Mouse (Mus musculus) frontal cortex, postnatal 36 days (tissue): ENCODE measurements around the gene 9330182O14Rik.
A peak's percentile ranks its signal among the peaks of the same experiment; 100 is the strongest.

Experiments used
- DNase-seq, 2 experiments: peaks; one replicate each; pipeline ENCODE4 v3.0.0; 2022; ENCODE audit warnings: low spot score in 2 of 2

The 9330182O14Rik gene

DNA sequence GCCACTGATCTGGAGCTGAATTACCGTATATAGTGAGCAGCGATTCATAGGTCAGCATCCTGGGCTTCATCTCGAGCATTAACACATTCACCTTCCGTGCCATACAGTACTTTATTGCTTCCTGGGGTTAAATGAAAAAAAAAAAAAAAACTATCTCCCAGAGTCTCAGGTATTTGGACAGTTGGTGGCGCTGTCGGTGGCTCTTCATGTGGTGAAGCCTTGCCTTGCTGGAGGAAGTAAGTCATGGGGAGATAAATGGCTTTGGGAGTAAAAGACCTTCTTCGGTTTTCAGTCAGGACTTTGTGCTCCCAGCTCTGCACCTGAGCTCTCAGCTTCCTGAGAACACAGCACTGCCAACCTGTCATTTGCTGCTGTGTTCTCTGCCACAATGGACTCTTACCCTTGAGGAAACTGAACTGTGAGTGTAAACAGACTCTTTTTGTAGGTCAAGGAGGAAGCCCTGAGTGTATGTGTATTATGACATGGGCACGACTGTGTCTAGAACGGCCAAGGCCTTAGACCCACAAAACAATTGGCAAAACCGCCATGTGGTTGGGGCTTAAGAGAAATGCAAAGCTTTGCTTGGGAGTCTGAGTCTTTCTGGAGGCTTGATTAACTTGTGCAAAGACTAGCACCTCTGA is at the start of gene 9330182O14Rik:
TSS of gene 9330182O14Rik (plus strand) at position 214 of the 641 bp plus-strand sequence.
- no peak for DNase-seq

DNA sequence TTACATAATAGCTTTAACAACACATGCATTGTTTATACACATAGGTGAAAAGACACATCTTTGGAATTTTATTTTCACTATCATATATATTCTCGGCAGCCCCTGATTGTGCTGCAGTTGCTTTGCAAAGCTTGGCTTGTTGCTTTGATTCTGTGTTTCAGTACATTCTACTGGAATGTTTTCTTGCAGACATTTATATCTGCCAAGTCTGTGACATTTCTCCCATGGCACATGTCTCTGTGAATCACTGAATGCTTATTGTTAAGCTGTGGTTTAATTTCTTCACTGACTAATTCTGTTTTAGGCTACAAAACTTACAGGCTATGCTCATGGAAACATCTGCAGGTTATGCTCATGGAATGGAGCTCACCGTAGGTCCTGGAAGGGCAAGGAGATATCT is 30.9 kb upstream of the 9330182O14Rik start:
- DNase-seq = peak in 1 of 2 experiments; percentile 30

DNA sequence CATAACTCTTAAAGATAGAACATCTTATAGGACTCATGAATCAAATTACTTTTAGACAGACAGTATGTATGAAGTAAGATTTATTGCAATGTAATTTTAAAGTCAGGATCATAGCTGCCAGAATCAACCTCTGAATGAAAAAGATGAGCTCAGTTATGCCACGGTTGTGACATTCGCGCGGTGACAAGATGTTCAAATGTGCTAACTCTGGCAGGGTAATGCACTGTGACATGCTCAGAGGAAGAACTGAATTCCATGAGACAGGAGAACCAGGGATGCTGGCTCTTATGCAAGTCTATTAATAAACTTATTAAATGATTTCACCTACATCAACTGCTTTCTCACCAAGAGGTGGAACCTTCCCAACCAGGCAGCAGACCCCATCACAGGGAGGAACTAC is 28.5 kb upstream of the 9330182O14Rik start:
- DNase-seq = peak in 1 of 2 experiments; percentile 28

DNA sequence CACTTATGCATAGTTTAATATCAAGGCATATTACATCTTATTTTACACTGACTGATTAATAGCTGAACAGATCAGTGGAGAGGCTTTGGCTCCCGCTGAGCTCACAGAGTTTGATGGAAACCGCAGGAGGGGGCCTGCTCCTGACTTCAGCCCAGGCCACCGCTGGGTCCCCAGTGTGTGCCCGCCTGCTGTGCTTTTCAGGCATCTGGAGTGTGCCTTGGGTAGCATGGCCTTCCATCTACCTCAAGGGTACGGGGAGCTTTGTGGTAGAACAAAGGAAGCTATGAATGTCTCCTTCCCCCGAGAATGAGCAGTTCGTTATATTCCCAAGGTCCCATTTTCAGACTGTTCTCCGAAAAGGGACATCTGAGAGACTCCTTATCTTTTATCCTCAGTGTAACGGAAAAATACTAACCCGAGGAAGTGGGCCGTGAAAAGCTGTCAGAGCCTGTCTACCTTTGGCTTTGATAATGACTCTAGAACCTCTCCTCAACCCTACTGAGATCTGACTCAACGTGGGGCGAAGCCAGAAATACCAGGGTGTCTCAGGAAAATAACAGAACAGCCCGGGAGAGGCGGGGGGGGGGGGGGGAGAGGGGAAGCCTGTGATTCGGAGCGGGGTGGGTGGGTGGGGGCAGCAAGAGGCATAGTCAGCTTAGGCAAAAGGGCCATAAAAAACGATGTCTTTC is 20.1 kb upstream of the 9330182O14Rik start:
- no peak for DNase-seq

DNA sequence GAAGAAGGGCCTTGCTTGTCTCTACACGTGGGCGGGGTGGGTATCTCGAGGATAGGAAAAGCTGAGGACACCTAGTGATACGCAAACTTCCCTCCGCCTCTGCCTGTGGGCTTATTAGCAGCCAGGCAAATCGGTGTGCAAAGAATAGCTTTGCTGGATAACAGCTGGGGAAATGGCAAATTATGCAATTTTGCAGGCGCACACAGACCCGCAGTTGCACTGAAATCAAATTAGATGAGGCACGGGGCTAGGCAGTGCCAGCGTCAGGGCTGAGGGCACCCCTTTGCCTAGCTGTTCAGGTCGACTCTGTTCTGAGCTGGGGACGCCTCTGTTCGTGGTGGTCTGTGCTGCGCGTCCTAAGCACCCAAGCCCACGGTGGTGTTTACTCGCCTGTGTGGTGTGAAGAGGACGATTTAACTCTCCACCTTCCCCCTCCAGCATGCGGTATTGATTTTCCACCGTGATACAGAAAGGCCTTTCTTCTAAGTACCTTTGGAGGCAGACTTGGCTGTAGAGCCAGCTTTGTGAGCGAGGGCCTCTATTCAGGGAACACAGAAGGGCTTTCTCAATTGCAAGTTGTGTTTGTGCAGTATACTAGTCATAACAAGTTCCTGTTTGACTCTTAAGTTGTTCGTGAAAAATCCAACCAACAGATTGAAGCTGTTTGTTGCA is 19.4 kb upstream of the 9330182O14Rik start:
- DNase-seq = peak; percentile 30 to 34

DNA sequence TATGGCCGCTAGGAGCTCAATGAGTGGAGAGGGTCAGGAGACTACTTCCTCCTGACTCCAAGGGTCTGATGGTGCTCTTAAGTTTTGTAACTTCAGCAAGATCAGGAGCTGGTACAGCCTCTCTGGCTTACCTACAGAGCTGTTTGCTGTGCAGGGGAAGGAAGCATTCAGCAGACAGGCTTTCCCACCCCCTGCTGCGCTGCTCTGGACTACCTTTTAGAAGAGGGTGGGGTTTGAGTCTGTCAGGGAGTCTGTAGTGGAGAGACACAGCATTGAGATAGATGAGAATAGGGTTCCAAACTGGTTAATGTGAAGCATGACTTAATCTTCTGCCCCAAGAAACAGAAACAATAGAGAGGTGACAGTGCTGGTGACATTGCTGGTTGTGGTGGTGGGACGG is 17.8 kb upstream of the 9330182O14Rik start:
- no peak for DNase-seq

DNA sequence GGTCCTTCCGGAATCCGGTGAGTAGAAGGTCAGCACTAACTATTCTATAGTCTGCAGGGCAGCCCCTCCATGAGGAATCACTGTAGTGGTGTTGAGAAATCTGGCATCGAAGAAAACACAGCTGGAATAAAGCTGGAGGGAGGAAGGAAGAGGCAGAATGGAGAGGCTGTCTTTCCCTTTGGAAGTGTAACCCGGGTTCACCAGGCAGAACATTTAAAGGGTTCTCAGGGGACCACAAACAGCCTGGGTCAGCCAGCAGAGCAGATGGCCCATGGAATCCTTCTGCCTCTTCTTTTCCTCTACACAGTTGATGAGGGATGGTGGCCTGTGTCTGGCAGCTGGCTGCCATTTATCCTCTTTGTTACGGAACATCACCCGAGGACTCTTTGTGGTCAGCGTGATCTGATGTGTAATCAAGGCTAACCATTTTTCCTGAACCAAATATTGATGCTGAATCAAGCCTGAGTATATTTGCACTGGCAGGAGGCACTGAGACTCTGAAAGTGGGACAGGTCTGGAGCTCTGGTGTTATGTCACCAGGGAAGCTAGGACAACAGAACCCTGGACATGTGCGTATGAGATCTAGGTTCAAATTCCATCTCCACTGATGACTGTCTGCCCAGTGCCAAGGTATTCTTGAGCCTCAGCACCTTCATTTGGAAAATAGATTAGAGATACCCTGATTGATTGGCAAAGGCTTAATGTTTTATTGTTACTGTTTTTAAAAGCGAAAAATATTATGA is 9.8 kb upstream of the 9330182O14Rik start:
- no peak for DNase-seq

DNA sequence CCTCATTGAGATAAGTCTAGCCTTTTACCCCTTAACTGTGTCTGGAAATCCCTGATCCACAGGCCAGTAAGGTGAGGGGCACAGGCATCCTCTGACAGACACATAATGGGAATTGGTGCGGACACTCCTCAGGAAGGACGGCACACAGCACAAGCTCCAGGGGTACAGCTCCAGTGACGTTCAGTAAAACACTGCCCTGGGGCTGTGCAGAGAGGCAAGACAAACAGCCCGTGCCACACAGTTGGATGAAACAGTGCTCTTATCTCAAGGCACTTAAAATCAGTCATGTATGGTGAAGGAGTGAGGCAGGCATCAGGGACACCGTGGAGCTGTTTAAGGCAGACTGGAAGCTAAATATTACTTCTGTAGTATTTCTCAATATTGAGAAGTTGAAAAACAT is 4.7 kb upstream of the 9330182O14Rik start:
- DNase-seq = no peak

DNA sequence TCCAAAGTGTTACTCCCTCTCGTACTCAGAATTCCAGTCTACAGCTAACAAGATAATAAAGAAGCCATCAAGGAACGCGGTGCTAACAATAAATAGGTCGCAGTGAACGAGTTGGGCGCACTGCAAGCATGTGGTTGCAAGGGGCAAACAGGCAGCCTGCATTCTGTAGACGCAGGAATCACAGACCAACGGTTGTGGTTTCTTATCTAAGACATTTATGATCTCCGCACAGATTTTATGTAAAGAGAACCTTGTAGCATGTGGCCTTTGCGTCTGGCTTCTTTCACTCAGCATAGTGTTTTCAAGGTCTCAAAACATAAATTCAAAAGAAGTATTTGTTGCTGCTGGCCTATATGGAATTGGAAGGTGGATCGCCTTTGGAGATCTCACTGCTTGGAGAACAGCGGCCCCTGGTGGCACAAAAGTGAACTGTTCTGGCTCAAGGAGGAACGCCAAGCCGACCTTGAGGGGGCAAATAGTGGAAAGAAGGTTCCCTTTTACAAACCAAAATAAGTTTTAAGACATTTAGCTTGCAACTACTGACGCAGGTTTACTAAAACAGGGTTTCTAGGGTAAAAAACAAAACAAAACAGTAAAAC is 3.2 kb upstream of the 9330182O14Rik start:
- DNase-seq = peak; percentile 80 to 83

DNA sequence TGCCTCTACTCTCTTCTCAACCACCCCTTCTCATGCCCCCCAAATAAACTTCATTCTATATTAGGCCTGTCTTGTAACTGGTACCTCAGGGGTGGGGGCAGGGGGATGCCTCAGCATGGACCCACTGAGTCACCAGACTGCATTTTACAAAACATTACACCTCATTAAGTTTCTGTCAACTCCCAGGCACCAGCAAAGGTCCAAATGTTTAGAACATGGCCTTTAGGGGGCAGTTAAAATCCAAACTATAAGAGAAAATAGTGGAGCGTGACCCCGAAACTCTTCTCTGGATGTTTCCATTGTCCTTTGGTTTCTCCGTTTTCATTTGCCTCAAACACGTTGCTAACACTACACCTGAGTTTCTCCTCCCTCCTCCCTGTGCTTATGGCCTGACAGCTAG is 1.8 kb upstream of the 9330182O14Rik start:
- no peak for DNase-seq

DNA sequence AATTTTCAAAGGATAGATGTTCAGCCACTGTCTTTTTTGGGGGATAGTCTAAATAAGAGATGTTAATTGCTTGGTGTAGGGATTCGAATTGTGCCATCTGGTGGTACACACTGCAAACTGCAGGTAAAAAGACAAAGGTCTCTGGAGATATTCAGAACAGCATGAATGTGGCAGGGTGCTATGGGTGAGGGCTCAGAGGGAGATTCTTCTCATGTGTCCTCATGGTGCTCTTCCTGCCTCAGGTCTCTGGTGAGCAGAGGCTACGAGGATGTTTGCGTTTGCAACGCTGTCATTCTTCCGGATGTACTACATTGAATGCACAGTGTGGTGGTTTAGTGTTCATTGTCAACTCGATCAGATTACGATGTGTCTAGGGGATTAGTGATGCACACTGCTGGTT is 10.1 kb downstream of the 9330182O14Rik start:
- peak; percentile 42 to 65 for DNase-seq

DNA sequence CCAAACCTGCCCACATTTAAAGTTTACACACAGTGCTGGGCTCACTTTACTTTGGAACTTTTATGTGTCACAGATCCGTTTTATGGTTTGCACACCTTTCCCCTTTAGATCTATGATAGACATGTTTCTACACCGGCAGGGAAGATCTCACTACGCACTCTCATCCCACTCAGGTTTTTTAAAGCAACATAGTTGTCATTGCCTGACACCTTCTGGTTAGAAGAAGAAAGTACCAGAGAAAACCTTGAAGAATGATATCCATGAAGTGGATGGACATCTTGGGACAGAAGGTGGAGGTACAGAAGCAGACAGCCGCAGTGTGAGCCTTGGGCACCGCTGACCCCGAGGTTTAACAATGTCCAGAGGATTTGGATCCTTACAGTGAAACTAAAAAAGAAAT is 23.5 kb downstream of the 9330182O14Rik start:
- DNase-seq = no peak

DNA sequence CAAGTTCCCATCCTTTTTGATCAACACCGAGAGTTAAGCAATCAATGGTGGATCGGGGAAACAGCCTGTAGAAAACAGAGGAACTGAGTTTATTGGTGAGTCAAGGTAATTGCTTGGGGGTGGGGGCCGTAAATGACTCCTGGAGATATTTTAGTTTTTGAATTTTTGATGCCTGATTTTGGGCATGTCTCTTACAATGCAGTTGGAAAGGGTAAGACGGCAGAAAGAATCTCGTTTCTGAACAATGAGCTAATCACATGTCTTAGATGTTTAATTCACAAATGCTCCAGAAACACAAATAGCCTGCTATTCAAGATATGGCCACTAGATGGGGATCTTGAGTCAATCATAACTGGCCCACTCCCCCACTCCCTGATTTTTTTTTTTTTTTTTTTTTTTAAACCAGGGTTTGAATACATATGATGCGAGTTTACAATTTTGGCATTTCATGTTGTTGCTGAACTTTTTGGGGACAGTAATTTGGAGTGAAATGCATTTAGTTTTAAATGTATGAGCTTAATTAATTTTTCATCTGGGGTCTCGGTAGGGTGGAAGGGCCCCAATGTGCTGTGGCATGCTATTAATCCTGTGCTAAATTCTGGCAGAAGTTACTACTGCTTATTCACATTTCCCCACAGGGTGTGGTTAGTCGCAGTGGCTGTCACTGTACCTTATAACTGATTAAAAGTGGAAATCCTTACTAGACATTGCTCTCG is 32.6 kb downstream of the 9330182O14Rik start:
- peak in 1 of 2 experiments; percentile 71 for DNase-seq

DNA sequence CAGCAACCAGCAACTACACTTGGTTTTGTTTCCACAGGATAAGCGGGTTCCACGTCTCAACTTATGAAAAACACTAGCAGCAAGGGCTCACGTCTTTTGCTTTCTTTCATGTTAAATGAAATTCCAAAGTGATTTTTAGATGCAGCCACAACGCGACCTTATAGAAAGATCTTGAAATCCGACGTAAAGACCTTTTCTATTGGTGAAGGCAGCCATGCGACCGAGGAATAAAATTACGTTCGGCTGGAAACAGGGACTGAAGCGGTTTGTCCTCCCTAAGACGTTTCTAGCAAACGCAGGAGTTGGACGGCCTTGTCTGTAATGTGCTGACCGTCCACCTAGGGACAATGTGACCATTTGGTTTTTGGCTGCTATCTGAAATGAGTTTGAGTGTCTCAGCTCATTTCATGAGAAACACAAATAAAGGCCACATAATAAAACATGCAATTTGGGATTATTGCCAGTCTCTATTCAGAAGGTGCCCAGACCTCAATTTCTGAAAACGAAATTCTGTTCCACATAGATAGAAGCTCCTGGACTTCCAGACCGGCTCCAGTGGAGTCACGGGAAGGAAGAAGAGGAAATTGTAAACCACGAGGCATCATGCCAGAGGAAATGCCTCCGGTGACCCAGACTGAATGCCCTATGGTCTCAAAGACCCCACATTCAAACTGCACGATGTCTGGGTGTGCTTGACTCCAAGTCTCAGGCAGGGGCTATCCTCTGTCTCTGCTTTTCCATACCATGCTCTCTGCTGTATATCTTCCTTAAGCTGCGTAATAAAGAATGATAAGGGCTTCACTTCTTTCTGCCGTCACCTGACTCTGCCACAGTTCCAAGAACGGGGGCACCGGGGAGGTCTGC is 33.3 kb downstream of the 9330182O14Rik start:
- no peak for DNase-seq

DNA sequence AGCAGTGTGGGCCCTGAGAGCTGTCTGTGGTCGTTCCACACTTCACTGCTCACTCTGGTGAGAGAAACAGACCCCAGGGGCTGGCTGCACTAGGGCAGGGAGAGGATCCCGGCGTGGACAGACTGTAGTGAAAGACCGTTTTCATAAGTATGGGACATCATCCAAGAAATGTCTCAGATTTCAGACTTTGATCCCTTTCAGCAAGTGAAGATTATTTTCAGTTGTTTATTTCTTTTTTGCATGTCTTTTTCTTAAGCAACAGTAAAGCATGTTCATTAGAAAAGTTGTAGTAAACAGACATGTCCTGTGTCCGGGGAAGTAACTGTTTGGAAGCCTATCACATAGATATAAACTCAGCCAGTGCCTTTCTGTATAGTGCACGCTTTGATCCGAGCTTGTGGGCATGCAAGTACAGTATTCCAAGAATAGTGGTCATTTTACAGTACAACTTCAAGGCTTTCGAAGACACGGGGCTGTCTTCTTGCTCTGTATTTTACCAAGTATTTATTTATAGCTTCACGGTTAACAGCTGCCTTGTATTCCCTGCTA is 34.0 kb downstream of the 9330182O14Rik start:
- no peak for DNase-seq

DNA sequence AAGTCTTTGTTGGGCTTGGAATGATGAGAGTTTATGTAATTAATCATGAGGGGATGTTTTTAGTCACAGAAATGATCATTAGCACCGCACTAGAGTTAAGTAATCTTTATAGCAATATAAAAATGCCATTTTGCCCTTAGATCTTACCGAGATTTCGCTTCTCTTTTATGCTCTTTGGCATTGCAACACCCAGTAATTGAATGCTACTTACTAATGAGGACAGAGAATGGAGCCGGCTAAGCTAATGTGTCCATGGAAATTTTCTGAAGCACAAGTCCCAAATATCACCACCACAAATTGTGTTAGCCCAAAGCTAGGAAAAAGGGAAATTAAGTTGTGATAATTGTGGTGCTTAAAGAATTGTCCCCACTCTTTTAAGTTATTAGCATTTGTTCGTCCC is 34.9 kb downstream of the 9330182O14Rik start:
- no peak for DNase-seq

DNA sequence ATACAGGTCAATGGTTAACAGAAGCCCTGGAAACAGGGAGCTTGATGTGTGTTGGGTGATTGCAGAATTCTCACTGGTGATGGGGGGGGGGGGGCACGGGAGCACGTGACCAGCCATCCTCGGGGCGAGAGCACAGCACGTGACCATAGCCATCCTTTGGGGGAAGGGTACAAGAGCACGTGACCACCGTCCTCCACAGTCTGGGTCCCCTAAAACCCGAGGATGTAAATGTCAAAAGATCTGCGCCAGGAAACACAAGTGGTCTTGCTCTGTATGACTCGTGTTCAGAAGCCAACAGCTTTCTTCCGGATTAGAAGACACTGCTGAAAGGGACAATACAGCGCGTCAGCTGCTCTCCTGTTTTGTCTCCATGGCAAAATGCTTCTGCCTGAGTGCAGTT is 35.5 kb downstream of the 9330182O14Rik start:
- no peak for DNase-seq

DNA sequence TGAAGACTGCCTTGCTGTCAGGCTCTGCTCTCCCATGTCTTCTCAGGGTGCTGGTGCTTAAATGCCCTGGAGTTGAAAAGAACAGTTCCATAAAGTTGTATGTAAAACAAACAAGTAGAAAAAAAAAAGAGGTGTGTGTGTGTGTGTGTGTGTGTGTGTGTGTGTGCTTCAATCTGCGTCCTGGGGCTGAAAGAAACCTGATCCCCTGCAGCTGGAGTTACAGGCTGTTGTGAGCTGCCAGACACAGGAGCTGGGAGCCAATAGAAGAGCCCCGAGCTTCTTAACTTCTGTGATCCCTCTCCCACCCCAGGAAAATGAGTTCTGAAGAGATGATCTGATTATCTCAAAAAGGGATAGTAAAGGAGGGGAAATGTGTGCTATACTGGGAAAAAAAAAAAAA is 45.3 kb downstream of the 9330182O14Rik start:
- no peak for DNase-seq

DNA sequence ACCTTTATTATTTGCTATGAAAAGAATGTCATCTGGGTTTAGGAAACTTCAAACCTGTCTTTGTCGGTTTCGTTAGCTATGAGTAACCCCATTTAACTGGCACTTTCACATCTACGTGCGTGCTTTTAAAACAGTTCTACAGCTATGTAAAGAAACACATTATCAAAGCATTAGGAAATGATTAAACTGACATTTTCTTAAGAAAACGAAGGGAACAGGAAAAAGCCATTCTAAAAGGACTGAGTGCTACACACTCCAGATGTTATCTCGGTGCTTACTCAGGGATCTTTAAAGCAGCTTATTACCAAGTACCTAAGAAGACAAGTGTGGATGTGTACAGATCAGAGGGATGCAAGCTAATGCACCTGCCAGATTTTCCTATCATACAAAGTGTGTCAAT is 52.9 kb downstream of the 9330182O14Rik start:
- no peak for DNase-seq
